Mouse (Mus musculus): ENCODE measurements at regions not wholly inside any gene's neighbourhood (a gene's known extent, or its start where the extent isn't known, plus 50 kb on each side); places are given as distances from the start of the nearest gene placed in this dataset.

DNA sequence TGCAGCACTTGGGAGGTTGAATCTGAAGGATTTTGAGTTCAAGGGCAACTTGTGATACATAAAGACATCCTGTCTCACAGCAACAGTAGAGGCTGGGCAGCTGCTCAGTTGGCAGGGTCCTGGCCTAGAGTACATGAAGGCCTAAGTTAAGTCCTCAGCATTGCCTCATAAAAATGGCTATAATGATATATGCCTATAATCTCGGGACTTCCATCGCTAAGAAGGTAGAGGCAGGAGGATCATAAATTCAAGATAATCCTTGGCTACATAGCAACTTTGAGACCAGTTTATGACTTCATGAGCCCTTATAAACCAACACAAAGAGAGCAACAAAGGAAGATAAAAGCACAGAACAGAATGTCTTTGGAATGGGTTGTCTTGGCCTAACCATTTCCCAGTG is 570.0 kb upstream of the Auts2 start:
- no peak for DNase-seq (ENCODE audit: low spot score in 2 of 2)

DNA sequence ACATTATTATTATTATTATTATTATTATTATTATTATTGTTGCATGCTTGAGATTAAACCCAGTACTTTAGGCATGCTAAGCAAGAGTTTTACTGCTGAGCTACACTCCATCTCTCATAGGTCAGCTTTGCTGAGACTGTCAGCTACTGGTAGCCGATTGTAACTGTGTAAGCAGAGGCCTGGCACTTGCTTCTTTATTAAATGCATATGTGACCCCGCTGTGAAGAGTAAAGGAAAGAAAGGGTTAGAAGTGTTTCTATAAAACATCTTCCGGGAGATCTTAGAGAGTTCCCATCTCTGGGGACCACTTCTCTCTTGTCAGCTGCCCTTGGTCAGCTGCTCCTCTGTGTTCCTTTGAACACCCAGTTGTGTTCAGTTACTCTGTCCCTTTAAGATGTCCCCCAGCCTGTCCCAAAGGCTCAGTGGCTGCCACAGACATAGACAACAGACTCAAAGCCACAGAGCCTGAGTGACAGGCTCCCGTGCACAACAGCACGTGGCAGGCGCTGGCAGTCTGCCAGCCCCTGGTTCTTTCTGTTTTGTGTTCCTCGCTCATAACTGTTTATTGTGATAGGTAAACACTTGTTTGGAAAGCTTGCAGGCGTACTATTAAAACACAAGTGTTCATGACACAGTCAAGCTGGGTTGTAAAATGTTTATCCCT is 563.7 kb upstream of the Auts2 start:
- no peak for DNase-seq (ENCODE audit: low spot score in 2 of 2)

DNA sequence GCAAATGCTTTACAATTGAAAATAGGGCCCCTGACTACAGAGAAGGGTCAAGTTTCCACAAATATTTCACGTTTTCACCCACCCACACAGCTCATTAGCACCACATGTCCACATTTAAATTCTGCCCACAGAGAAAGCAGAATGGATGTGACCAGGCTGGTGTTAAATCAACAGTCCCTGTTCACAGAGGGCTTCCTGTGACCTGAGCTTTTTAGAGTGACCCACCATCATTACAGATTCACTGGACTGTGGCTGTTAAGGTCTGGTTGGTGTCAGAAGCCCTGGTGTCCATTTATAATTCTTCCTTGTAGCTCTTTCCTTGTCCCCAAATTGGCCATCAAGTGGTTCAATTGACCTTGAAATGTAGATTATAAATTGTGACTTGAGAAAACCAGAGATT is 553.2 kb upstream of the Auts2 start:
- no peak for DNase-seq (ENCODE audit: low spot score in 2 of 2)

DNA sequence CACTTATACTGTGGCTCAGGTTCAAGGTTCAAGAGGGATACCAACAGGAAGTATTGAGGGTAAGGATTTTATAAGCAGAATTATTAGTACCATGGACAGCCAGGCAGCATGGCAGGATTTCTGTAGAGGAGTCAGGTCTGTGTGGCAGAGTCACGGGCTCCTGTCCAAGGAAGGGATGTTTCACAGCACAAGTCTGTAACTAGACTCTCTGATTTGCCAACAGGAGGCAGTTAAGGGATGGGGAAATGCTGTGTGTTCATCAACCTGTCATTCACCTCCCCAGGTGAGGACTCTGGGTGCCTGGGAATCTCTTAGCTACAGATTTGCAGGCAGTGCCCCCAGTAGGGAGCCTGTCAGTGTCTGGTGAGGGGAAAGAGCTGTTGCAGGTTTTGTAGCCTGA is 541.7 kb upstream of the Auts2 start:
- no peak for DNase-seq (ENCODE audit: low spot score in 2 of 2)

DNA sequence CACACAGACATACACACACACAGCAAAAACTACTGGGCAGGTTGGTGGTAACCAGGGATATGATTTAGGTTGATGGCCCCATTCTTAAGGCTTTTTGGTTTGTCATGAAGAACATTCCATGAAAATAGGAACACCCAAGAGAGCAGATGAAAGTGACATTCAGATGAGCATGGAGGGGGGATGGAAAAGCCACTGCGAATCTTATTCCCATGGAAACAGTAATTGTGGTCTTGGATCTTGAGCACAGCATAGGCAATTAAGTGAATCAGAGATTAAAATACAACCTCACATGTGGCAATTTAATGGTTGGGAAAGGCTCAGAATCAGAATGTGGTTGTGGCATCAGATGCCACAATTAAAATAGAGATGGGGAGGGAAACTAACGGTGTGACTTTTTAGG is 537.6 kb upstream of the Auts2 start:
- no peak for DNase-seq (ENCODE audit: low spot score in 2 of 2)

DNA sequence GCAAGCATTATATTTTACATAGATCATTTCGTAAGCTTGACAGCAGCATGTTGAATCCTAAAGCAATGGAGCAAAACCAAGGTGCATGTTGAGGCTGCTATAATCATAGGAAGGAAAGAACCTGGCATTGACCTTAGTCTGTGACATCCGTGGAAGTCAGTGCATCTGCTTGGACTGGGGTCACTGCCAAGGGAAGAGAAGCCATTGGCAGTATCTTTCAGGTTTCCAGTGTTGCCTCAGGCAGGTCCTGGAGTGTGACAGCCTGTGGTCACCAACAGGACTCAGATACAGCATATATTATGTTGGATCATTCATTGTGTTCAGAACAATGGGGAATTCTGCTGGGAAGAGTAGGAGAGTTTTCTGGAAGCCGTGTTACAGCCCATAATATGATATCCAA is 535.8 kb upstream of the Auts2 start:
- DNase-seq (ENCODE audit: low spot score in 2 of 2) = no peak

DNA sequence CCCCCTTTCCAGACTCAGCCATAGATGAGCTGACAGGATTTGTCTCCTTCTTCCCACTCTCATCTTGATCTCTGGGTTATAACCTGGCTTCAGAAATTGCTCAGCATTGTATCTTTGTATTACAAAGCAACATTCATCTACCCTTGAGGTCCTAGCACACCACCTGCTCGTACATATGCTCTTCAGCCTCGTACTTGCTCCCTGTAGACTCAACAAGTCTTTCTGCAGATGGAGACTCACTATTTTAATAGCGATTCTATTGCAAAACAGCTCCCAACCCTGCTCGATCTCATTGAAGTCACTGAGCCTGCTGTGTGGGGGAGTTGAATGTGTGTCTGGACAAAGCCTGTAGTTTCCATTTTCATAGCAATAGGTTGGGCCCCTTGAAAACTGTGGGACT is 535.2 kb upstream of the Auts2 start:
- no peak for DNase-seq (ENCODE audit: low spot score in 2 of 2)

DNA sequence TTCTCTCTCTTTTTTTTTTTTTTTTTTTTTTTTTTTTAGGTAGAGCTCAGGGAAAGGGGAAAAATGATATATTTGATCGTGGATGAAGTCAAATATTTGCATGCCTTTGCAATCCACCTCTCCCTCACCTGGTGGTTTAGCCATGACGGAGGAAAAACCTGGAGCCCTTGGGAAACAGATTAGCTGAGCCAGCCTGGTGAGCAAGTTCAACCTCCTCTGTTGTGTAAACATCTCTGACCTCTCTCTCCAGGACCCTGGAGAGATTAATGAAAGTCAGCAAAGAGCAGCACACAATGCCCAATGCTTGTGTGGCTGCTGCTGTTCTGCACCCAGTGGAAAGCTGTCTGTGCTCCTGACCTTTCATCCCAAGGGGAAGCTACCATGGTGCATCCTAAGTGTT is 530.2 kb upstream of the Auts2 start:
- DNase-seq (ENCODE audit: low spot score in 2 of 2) = no peak

DNA sequence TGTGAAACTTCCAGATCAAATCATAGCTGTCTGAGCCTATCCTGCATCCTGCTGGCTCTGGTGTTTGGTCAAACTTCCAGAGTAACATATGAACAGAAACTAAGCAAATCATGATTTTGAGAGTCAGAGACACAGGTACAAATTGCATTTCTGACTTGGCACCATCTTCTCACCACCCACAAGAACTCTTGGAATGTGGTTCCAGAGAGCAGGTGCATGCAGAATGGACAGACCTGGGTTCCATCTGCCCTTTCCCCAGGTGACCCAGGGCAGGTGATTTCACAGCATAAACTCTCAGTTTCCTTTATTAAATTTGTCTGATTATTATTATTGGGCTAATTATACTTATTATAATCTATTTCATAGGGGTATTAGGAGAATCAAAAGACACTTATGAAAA is 527.0 kb upstream of the Auts2 start:
- no peak for DNase-seq (ENCODE audit: low spot score in 2 of 2)

DNA sequence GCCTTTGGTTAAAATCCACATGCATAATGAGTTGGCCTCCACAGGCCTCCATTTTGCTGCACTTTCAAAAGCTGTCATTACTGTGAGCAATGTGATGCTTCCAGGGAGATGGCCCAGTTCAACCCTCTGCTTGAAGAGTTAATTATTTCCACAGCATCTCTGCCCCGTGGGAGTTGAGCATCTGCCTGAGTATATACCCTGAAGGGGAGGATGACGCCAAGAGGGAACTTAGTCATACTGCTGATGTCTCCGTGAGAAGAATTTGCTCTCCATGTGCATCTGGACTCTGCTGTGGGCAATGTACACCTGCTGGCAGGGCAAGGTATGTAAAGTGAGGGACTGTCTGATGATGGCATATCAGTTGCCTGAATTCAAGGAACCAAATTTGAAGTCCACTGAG is 519.3 kb upstream of the Auts2 start:
- no peak for DNase-seq (ENCODE audit: low spot score in 2 of 2)

DNA sequence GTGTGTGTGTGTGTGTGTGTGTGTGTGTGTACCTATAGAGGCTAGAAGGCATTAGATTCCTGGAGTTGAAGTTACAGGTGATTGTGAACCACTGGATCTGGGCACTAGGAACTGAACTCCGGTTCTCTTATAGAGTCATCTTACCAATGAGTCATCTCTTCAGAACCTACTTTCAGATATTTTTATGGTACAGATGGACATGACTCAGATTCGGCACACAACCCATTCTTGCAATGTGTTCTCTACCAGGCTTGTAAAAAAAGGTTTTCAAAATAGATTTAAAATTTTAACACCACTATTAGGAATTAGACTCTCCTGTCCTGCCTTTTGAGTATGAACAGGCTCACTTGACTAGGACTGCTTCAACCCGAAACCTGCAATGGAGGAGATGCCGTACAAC is 504.3 kb upstream of the Auts2 start:
- no peak for DNase-seq (ENCODE audit: low spot score in 2 of 2)

DNA sequence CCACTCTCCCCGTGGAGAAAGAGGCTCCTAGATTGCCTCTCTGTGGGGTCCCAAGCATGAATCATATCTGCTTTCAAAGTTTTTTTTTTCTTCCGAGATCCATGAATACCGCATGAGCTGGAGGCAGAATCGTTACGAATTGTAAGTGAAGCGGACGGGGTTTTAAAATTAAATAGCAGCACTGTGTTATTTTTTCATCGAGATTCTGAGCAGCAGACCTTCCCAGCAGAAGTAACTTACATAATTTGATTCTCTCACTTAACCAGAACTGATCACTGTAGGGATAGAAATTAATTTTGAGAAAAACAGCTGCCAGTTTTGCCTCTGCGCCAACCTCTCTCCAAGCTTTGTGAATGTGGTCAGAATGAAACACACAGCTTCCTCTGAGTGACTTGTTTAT is 502.5 kb upstream of the Auts2 start:
- DNase-seq (ENCODE audit: low spot score in 2 of 2) = no peak

DNA sequence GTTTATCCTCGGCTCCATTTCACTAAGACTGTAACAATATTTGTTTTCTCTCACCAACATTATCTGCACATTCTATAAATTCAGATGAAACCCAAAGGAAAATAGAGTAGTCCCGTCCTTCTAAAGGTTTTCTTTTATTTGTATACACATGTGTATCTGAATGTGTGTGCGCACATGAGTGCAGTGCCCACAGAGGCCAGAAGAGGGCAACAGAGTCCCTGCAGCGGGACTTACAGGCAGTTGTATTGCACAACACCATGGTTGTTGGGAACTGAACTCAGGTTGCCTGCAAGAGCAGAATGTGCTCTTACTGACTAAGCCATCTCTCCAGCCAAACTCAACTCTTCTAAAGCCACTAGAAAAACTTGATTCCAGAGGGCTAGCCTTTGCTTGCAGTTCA is 484.4 kb upstream of the Auts2 start:
- no peak for DNase-seq (ENCODE audit: low spot score in 2 of 2)

DNA sequence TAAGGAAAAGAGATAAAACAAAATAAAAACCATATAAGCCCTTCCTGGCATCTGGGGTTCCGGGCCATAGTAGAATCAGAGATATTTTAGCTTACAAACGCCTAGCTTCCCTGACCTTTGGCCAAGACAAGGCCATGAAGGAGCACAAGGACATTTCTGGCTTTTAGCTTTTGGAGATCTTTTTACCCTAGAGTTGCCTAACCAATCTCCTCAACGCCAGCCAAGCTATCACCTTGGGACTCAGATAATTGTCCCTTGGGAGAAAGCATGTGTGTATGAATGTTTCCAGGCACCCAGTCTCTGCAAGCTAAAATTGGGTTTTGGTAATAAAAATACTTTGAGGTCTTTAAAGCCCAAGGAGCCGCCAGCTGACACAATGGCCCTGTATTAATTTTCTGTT is 482.0 kb upstream of the Auts2 start:
- no peak for DNase-seq (ENCODE audit: low spot score in 2 of 2)

DNA sequence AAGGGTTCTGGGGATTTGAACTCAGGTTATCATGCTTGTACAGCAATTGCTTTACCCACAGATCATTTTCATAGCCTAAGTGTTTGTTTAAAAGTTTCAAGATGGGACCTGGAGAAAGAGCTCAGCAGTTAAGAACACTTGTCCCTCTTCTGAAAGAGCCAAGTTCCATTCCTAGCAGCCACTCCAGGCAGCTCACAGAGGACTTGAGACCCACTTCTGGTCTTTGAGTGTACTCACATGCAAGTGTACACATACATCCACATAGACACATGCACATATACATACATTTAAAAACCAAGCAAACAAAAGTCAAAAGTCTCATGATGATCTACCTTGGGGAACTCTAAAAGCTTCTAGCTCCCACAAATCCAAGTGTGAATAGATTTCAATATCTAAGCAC is 477.7 kb upstream of the Auts2 start:
- DNase-seq (ENCODE audit: low spot score in 2 of 2) = no peak

DNA sequence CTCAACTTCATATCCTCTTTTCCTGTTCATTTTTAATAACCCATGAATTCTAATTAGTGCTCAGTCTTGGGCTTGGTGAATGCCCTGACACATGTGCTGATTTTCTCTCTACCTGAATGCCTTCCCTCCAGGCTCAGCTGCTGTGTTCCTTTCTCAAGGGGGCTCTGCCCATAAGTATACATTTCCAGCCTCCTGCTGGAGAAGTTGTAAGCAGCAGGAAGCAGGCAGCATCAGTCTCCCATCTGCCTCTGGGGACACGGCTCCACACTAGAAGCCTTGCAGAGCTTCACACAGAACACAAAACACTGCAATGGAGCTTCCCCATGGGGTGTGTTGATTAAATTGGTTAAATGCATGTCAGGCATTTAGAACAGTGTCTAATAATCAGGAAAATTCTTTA is 477.0 kb upstream of the Auts2 start:
- no peak for DNase-seq (ENCODE audit: low spot score in 2 of 2)

DNA sequence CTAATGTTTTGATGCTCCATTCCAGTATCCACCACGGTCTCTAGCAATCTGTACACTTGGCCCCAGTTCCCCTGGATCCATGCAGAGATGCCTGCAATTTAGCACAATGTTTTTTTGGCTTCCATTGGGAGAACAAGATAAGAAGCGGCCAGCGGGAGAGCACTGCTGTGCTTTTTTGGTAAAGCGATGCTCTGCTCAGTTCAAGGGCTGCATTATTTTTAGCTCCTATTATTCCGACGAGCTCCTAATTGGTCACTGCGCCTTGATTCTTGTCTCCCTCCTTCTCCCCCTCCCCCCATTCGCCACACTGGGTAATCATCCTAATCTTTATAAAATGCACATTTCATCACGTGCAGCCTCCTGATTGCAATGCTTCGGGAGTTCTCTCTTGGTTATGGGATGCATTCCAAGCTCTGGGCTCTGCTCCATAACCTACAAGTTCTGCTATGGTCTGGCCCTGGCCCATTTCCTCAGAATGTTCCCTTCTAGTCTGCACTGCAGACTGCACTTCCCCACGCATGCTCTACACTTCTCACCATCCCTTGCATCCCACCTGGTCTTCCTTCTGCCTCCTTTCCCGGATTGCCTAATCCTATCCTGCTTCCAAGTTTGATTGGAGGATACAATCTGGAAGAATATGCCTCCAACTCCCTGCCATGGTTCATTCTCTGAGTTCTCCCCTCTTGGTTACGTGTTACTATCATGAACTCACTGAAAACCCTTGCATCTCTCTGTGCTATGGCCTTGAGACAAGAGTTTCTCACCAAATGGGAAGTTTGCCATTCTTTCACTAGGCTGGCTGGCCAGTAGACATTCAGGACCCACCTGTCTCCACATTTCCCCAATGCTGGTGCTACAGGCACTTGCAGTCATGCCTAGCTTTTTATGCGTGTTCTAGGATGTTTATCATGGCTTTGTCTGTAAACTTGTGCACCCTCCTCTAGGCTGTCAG is 467.8 kb upstream of the Auts2 start:
- no peak for DNase-seq (ENCODE audit: low spot score in 2 of 2)

DNA sequence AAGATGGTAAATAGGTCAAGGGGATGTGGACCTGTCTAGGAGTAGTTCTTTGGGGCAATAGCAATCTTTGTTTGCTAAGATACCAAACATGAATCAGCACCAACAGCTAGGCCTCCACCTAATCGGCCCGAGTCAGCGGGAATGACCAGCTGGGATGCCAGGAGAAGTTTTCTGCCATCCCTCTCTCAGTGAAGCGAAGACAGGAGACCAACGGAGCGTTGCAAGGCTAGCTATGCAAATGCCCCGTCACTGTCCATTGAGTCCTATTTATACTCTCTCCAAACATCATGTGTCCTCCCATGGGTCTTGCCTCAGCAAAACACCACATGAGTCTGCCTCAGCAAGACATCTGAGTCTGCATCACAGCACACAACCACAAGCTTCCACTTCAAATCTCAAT is 439.7 kb upstream of the Auts2 start:
- no peak for DNase-seq (ENCODE audit: low spot score in 2 of 2)

DNA sequence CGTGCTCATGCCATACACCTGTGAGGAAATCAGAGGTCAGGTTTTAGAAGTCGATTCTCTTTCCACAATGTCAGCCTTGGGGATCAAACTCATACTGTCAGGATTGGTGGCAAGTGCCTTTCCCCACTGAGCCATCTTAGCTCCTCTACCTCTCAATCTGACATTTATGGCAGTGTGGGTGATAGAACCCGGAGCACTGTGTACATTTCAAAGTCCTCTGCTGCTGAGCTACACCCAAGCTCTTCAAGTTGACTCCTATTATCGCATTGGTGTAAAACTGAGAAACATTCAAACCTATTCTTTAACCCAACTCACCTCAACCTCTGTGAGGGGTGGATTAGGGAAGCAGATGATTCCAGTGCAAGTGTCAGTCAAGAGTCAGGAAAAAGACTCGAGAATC is 435.9 kb upstream of the Auts2 start:
- no peak for DNase-seq (ENCODE audit: low spot score in 2 of 2)

DNA sequence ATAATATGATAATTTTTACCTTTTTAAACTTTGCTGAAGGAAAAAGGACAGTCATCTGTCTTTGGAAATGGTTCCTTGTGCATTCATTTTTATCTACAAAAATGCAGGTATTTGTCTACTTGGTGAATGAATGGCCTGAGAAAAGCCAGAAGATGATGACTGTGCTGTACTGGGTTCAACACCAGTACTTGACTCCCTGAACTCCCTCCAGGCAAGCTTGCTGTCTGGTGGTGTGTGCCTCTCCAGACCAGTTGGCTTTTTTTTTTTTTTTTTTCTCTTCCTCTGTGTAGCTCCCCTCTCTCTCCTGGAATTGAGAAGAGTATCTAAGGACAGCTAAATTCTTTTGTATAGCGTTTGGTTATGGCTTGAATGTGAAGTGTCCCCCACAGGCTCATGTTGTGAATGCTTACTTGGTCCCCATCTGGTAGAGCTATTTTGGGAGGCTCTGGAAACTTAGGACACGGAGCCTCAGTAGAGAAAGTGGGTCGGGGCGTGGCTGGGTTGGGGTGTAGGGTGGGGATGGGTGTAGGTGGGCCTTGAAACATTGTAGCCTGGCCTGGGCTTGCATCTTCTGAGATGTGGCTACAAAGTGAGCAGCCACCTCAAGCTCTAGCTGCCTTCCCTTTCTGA is 432.3 kb upstream of the Auts2 start:
- no peak for DNase-seq (ENCODE audit: low spot score in 2 of 2)

DNA sequence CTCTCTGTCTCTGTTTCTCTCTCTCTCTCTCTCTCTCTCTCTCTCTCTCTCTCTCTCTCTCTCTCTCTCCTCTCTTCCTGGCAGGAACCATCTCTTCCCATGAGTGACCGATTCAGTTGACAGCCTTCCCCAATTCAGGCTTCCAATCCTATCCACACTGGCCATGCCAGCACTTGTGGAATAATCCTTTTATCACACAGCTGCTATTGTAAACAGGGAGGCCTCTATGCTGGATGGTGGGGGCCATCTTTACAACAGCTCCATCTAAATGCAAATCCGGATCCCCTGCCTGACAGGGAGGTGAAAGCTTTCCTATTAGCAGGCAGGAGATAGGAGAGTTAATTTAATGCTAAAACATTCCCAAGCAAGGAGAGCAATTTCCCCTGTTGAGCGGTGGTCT is 431.7 kb upstream of the Auts2 start:
- DNase-seq (ENCODE audit: low spot score in 2 of 2) = no peak

DNA sequence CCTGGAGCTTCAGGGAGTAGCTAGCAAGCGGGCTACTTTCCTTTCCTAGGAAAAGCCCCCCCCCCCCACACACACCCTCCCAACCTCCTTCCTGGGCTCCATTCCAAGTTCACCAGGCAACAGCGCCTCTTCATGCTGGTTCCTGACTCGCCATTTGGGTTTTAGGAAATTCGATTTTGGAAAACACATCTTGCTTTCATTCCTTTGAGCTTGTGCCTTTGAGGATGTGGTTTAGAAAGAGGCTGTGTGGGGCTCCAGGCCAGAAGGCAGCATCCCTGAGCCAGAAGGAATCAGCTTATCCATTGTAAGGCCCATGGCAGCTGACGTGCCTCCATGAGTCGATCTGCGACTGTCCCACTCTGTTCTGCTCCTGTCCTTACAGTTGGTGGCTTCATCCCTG is 427.9 kb upstream of the Auts2 start:
- DNase-seq (ENCODE audit: low spot score in 2 of 2) = no peak

DNA sequence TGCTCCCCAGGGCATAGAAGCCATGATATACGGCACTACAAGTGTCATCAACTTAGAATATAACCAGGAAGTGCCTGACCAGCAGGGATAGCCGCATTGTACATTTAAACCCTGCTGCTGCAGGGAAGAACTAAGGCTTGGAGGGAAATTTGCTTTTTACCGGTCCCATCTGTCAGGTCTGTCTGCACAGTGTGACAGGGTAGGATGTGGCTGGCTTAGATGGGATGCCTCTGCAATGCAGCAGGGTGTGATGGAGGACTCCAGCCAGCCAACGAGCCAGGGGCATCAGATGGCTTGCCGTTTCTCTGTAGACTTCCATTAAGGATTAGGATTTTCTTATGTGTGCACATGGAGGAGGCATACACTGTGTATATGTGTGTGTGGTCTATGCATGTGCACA is 426.2 kb upstream of the Auts2 start:
- no peak for DNase-seq (ENCODE audit: low spot score in 2 of 2)

Measured in thymus, postnatal 10 days (tissue).